Mouse (Mus musculus) spleen, adult 2 months (tissue): ENCODE results near the gene Golga5.

Experiments used
- CTCF ChIP-seq: fragments of 200-500 bp; IDR thresholded peaks from 2 replicates; pipeline ENCODE4 v1.5.1; 2011; ENCODE audit warnings: mild to moderate bottlenecking, inconsistent platforms; ENCODE audit not compliant: insufficient read depth, insufficient read length, insufficient replicate concordance; ENCODE audit errors: extremely low read depth
- POLR2A ChIP-seq: fragments of 200-500 bp; IDR thresholded peaks from 2 replicates; pipeline ENCODE4 v1.6.1; 2011; ENCODE audit warnings: low read depth, low read length, inconsistent platforms

- TF ChIP-seq CTCF (no peak), POLR2A (no peak)
Observed at GRCm38 (mm10) chr12:102540278-102540677, 71.3 kb downstream of the Golga5 start.
